Mouse (Mus musculus) G1E (cell line): ENCODE results near the gene Mtus2.

Source experiments
- CTCF ChIP-seq: IDR thresholded peaks from 2 replicates; pipeline ENCODE4 v1.5.1; 2012; ENCODE audit warnings: low read depth, low read length, inconsistent platforms, mixed read lengths
- POLR2AphosphoS5 ChIP-seq: IDR thresholded peaks from 2 replicates; pipeline ENCODE4 v1.6.1; 2012; ENCODE audit warnings: low read depth, low read length, inconsistent platforms; ENCODE audit not compliant: insufficient replicate concordance
- TAL1 ChIP-seq: conservative IDR thresholded peaks from 2 replicates; pipeline ENCODE4 v1.6.1; 2012; ENCODE audit warnings: low read depth, low read length, inconsistent platforms, mixed read lengths

- TF ChIP-seq CTCF = no peak
- no peak for TF ChIP-seq TAL1
- TF ChIP-seq POLR2AphosphoS5 = no peak
Measured at GRCm38 (mm10) chr5:148288804-148289203, 331.7 kb downstream of the Mtus2 start.
